Mouse (Mus musculus) right cerebral cortex, adult 2 months (tissue): Measurements from ENCODE around the gene Klhl26.
A peak's percentile ranks its signal among the peaks of the same experiment; 100 is the strongest.

Experiments used
- DNase-seq, 2 experiments: peaks; one replicate each; pipeline ENCODE4 v3.0.0; 2021 to 2022; ENCODE audit warnings: low spot score in 2 of 2

The Klhl26 gene

GRCm38 (mm10) chr8:70501820-70502529 is 25.2 kb upstream of the Klhl26 start:
- no peak for DNase-seq

- no peak for DNase-seq
Measured at GRCm38 (mm10) chr8:70500386-70501301, 23.9 kb upstream of the Klhl26 start.

GRCm38 (mm10) chr8:70495771-70496062 is 18.9 kb upstream of the Klhl26 start:
- no peak for DNase-seq

GRCm38 (mm10) chr8:70495001-70495770 is 18.4 kb upstream of the Klhl26 start:
- no peak for DNase-seq

GRCm38 (mm10) chr8:70494416-70494945 is 17.7 kb upstream of the Klhl26 start:
- no peak for DNase-seq

- no peak for DNase-seq
Measured at GRCm38 (mm10) chr8:70493692-70494415, 17.1 kb upstream of the Klhl26 start.

GRCm38 (mm10) chr8:70492664-70493640 is 16.2 kb upstream of the Klhl26 start, which contains the start of gene Crlf1:
Gene Crlf1 (plus strand): TSS chr8:70493158.
- no peak for DNase-seq

GRCm38 (mm10) chr8:70490880-70491495 is 14.2 kb upstream of the Klhl26 start:
- no peak for DNase-seq

- no peak for DNase-seq
Measured at GRCm38 (mm10) chr8:70490061-70490879, 13.5 kb upstream of the Klhl26 start.

GRCm38 (mm10) chr8:70489576-70489975 is 12.8 kb upstream of the Klhl26 start:
- DNase-seq: no peak

GRCm38 (mm10) chr8:70488931-70489470 is 12.2 kb upstream of the Klhl26 start:
- DNase-seq: no peak

- no peak for DNase-seq
Measured at GRCm38 (mm10) chr8:70487993-70488796, 11.4 kb upstream of the Klhl26 start.

- DNase-seq: peak; percentile 63 to 70
Measured at GRCm38 (mm10) chr8:70486941-70487520, 10.3 kb upstream of the Klhl26 start, which contains the start of gene Tmem59l. Gene Tmem59l (minus strand): TSS chr8:70487358.

GRCm38 (mm10) chr8:70486191-70486681 is 9.5 kb upstream of the Klhl26 start:
- DNase-seq: no peak

- no peak for DNase-seq
Measured at GRCm38 (mm10) chr8:70482943-70483342, 6.2 kb upstream of the Klhl26 start.

GRCm38 (mm10) chr8:70481908-70482307 is 5.1 kb upstream of the Klhl26 start:
- peak; percentile 67 to 70 for DNase-seq
